Mouse (Mus musculus): ENCODE results near the gene Usp39.

Usp39 gene

DNA sequence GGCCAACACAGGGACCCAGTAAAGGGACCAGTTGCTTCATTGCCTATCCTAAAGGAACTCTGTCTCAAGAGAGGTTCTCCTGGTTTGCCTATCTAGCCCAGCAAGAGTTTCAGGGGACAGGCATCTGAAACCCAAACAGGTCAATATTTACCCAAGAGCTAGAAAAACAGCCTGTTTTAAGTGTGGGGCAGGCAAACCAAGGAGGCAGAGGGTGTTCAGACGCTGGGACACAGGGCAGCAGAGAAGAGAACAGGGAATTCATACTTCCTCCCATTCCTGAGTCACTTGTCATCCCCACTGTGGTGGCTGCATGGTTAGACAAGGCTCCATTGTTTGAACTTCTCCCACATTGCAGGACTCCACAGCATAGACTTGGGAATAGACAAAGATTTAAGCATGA lies 26.6 kb upstream of the Usp39 start:
- DNase-seq (ENCODE audit: low spot score in 2 of 2) = no peak

DNA sequence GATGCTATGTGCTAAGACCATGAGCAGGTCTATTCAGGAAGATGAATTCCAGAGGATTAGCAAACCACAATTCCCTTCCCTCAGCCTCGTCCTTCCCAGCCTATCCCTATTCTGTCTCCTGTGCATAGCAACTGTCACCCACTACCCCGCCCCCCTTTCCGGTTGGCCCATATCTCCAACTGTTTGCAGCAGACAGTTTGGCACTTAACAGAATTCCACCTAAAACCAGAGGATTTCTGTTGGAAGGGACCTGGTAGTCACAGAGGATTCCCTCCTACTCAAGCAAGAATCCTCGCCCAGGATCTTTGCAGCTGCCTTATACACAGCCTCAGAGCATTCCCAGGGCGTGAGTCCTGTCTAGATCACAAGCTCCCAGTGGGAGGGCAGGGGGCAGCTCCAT lies 26.2 kb upstream of the Usp39 start:
- no peak for DNase-seq (ENCODE audit: low spot score in 2 of 2)

DNA sequence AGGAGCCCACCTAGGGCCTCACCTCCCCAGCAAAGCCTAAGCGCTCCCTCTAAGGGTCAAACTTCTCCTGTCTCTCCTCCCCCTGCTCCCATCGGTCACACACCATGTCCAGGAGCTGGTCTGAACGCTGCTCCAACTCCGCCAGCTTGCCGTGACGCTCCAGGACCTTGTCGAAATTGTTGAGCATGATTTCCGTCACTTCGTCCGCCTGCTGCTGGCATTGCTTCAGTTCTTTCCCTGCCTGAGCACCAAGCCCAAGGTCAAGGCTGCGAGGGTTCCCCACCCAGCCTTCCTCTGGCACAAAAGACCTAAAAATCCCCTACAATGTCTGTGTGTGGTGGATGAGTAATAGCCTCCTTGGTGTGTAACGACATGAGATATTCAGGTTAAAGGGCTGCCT lies 25.1 kb upstream of the Usp39 start:
- DNase-seq (ENCODE audit: low spot score in 2 of 2) = no peak

DNA sequence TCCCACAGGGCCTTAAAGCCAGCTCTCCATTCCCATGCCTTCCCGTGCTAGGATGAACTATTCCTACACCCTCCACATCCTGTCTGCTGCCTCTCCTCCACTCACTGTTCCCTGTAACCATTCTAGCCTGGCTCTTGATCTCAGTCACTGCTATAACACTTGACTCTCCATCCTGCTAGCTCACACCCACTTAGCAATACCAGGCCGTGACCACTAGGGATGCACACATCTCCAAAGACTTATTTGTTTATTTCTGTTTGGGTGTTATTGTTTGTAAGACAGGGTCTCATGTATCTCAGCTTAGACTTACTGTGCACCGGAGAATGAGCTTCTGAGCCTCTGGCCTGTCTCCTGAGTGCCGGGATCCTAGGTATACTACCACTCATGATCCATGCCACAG lies 24.6 kb upstream of the Usp39 start:
- no peak for DNase-seq (ENCODE audit: low spot score in 2 of 2)

DNA sequence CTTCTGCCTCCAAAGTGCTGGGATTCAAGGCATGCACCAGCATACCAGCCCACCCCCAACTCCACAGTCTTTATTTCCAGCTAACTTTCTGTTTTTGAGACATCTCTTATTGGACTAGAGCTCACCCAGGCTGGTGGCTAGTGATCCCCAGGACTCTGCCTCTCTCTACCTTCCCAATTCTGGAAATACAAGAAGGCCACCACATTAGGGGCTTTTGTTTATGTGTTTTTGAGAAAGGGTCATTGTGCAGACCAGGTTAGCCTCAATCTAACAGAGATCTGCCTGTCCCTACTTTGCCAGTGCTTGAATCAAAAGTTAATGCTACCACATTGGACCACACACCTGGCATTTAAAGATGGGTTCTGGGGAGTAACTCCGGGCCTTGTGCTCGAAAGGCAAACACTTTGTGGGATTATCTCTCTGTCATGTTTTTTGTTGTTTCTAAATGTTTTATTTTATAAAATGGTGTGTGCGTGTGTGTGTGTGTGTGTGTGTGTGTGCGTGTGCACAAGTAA lies 22.5 kb upstream of the Usp39 start:
- DNase-seq (ENCODE audit: low spot score in 2 of 2) = no peak

DNA sequence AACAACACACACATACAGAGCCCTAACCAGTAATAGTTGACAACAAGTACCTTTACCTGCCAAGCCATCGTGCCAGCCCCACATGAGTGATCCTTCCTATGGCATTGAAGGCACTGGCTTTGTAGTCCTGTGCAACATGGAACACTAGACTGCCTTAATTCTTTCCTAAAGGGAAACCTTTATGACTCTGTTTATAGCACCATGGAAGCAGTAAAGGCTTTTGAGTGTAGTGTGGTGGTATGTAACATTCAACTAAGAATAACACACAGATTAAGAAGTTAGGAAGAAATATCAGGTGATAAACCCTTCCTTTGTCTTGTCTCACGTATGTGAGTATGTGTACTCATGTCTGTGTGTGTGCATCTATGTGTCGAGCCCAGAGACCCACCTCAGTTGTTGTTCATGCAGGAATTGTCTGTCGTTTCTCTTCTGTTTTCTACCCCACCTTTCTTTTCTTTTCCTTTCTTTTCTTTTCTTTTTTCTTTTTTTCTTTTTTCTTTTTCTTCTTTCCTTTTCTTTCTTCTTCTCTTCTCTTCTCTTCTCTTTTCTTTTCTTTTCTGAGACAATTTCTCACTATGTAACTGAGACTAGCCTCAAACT lies 22.0 kb upstream of the Usp39 start, which contains the start of gene Rnf181:
Gene Rnf181, minus strand, starts transcription at position 113 of the 600 bp plus-strand sequence.
- DNase-seq (ENCODE audit: low spot score in 2 of 2) = no peak

DNA sequence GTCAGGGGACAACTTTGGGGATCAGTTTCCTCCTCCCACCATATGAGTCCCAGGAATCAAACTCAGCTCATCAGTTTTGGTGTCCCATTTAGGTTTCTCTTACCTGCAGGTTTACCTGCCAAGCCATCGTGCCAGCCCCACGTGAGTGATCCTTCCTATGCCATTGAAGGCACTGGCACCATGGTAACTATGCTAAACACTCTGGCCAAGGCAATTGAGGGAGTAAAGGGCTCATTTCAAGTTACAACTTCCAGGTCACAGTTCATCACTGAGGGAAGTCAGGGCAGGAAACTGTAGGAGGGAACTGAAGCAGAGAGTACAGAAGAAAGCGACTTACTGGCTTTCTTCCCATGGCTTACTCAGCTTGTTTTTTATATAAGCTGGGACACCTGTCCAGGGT lies 21.3 kb upstream of the Usp39 start:
- DNase-seq (ENCODE audit: low spot score in 2 of 2) = no peak

DNA sequence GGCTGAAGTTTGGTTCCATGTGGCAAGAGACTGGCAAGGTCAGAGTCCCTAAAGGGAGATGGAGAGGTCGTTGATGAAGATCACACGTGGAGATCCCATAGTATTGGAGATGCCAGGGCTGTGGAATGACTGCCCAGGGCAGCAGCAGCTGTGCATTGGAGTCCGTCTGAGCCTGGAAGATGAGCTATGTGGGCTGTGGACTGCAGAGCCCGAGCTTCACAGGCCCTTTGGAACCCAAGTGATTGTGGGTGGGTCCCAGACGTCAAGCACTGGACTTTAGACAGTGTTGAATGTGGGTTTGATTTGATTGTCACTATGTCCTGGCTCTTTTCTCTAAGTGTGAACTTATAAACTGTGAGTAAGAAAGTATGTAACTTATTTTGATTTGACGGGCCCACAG lies 20.0 kb upstream of the Usp39 start:
- DNase-seq (ENCODE audit: low spot score in 2 of 2) = no peak

DNA sequence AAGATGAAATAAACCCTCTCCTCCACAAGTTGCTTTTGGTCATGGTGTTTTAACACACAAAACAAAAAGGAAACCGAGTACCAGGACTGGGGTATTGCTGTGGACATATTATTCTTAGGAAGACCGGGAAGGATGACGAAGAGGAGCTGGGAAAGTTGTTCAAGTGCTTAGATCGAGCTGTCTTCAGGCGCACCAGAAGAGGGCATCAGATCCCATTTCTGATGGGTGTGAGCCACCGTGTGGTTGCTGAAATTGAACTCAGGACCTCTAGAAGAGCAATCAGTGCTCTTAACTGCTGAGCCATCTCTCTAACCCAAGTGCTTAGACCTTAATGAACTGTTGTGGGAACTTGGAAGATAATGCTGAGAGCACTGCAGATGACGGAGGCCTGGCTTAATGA lies 19.0 kb upstream of the Usp39 start:
- no peak for DNase-seq (ENCODE audit: low spot score in 2 of 2)

DNA sequence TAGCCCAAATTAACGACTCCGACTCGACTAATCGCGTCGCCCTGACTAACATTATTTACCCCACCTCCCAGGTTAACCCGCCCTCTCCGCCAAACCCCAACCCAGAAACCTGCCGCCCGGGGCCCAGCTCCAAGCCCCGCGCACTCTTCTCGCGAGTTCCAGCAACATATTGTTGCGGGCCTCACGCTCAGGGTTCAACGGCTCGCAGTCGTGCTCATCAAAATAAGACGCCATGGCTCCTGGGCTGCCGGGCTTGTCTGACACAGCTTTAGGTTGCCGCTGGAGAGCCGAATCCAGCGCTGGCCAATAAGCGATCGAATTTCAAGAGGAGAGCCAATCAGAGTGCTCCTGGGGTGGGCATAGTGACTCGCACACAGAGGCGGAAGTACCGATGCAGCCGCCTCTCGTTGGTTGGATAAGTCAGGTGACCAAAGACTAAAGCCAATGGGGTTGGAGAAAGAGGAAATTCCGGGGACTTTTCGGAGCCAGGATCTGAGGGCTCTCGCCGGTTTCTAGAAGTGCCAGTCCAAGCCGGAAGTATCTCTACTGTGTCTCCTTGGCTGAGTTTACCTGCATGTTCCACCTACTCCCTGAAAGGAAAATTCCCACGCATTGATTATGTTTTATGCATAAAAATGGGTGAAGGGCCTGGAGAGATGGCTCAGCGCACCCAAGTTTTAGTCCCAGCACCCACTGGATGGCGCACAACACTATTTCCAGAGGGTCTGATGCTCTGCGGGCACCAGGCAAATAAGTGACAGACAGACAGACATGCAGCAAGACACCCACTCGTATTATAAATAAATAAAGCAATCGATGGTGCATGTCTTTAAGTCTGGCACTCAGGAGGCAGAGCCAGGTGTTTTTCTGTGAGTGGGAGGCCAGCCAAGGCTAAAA lies 17.4 kb upstream of the Usp39 start:
- DNase-seq (ENCODE audit: low spot score in 2 of 2) = peak; percentile 89 to 93

DNA sequence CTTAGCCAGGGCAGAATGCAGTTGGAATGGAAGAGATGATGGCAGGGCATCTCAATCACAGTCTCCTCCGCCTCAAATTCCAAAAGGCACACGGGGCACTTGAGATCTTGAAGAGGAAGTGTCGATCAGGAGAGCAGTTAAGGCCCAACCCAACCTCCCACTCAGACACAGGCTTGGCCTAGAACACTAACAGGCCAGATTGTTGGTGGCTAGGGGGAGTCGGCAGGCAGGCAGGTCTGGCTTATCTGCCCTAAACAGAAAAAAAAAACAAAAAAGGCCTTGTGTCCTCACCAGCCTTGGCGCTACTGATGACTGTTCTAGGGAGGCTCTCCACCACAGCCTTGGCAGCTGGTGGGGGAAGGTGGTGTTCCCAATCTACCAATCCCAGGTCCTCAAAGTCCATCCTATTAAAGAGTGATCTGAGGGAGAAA lies 16.2 kb upstream of the Usp39 start:
- DNase-seq (ENCODE audit: low spot score in 2 of 2) = no peak

DNA sequence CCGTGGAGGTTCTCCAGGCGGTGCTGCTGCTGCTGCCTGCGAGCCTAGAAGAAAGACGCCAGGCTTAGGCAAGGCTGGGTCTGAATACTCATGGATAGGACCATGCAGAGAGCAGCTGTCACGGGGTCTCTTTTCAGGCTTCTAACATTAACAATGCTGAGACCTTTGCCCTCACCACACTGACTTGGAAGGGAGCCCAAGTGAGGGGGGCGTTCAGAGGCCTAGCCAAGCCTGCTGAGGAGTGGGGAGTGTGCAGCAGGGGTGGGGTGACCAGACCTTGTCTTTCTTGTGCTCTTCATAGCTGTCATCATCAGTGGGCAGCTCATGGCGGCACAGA lies 15.6 kb upstream of the Usp39 start:
- no peak for DNase-seq (ENCODE audit: low spot score in 2 of 2)

DNA sequence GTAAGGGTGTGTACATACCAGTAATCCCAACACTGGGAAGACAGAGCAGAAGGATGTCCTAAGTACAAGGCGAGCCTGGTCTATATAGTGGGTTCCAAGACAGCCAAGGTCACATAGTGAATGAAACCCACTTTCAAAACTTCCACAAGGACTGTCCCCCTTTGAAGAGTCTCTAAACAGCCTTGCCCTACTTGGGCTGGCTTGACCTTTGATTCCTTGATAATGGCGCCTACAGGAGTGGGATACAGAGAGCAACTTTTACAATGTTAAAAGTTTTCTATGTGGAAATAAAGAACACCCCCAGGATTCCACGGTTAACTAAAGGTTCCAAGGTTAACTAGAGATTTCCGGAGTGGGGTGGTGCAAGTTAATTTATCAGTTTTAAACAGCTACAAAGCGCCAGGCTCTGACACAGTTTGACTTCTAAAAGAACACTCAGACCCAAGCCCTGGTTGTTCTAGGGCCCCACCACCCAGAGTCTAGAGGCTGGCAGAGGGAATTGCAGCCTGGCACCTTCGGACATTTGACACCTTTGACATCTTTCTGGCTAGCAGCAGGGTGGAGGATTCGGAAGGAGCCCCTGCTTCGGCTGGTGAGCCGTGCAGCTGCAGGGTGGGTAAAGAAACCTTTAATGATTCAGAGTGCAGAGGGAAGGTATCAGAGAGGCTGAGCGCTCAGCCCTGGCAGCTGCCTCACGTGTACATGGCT lies 15.1 kb upstream of the Usp39 start:
- no peak for DNase-seq (ENCODE audit: low spot score in 2 of 2)

DNA sequence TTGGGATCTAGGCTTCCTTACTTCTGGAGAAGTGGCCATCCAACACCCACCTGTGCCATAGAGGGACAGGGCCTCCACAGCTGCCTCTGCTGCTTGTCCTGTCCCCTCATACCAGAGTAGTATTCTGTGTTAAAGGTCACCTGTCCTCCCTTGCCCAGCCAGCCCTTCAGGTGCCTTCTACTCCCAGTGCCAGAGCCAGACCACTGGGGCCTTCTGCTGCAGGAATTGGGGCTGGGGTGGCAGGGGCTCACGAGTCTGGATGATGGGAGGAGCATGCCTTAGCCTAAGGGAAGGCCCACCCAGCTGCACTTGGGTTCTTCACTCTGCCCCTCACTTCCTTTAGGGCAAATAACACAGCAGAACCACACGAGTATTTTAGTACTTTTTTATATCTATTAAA lies 14.4 kb upstream of the Usp39 start:
- no peak for DNase-seq (ENCODE audit: low spot score in 2 of 2)

DNA sequence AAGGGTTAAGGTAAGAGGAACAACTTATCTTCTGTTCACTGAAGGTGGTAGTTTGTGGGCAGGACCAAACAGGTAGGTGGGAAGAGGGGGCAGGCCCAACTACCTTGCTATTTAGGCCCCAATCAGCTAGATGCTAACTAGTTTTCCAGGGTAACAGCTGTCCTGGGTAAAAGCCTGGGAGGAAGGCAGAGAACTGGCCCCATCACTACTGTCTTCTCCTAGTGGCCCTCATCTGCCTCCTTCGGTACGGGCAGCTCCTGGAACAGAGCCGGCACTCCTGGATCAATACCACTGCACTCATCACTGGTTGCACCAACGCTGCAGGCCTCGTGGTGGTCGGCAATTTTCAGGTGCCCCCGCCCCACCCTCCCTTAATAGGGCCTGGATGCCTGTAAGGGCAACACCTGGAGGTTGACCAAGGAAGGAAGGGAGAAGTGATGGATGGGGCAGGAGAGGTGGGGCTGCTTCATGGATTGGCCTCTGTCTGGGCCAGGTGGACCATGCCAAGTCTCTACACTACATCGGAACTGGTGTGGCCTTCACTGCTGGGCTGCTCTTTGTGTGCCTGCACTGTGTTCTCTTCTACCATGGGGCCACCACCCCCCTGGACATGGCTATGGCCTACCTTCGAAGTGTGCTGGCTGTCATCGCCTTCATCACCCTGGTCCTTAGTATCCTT lies 13.2 kb upstream of the Usp39 start:
- no peak for DNase-seq (ENCODE audit: low spot score in 2 of 2)

DNA sequence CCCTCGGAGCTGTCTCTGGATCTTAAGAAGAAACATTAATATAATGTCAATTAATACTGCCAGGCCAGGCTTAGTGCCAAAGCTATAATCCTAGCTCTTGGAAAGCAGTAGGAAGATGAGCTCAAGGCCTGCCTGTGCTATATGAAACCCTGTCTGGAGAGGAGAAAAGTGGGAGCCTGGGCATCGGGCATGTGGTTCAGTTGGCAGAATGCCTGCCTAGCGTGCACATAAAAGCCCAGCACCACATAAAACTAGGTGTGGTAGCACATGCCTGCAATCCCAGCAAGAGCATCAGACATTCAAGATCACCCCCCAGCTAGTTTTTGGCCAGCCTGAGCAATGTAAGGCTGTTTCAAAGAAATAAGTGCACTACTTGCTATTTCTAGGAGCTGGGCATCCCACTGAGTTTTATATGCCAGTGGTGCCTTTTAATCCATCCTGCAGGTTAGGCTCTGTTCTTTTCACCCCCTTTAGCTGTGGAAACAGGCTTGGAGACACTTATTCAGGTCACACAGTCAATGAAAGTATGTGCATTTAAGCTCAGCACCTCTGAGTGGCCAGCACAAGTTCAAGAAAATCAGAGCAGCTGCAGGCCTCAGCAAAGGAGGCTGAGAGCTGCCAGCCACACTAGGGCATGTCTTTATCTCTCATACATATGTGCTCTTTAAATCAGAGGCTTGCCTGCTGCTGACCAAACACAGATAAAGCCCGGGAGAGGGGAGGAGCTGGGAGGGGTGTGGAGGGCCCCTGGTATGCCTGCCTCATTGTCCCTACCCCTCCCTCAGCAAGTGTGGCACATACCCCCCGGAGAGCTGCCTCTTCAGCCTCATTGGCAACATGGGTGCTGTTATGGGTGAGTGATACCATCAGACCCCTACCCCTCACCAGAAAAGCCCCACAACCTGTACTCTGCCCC lies 12.4 kb upstream of the Usp39 start:
- no peak for DNase-seq (ENCODE audit: low spot score in 2 of 2)

DNA sequence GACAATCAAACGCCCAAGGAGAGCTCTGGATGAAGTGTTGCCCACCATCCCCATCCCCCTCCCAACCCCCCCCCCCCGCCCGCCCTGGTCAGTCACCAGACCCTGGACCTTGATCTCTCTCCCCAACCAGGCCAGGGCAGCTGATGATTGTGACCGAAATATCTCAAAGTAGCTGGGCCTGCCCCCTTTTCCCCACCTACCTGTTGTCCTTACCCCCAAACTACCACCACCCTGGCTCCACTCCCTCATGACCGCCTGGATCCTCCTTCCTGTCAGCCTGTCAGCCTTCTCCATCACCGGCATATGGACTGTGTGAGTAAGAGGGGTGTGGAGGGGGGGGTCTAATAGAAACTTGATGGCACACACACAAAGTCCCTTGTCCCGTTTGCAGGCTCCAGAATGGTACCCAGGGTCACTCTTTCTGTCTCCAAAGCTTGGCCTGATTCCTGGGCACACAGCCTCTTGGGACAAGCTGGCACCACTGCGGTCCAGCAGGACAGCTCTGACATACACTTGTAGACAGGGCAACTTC lies 11.1 kb upstream of the Usp39 start:
- no peak for DNase-seq (ENCODE audit: low spot score in 2 of 2)

DNA sequence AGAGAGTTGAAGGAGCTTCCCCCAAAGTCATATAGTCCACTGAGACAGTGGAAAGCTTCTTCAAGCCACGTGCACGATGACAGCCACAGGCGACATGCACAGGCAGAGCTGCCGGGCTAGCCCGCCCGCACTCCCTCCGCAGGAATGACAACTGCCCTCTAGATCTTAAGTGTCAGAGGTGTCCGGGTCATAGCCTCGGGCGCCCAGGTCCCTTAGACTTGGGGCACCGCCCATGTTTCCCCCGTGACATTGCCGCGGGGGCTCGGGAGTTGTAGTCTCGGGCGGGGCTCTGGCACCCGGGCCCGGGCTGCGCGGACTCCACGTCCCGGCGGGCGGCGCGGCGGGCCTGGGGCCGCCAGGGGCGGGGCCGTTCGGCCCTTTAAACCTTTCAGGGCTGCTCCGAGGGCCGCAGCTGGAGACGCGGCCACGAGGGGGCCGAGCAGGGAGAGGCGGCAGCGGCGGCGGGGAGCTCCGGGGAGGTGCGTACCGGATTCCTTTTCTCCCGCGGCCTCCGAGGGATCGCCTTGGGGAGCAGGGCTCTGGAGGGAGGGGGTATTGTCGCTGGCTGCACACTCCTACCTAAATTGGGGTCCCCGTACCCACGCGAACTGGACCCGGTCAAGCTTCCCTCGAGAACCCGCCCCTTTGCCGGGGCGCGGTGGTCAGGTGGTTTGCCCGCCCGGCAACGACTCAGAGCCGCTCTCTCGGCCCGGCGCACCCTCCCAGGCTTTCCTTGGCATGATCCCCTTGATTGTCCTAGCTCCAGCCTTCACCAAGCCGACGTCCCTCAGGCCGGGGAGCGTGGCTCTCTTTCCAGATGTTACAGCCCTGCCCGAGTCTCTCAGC lies 10.3 kb upstream of the Usp39 start, which contains the start of gene Tmem150a:
Gene Tmem150a, plus strand, starts transcription at position 382 of the 846 bp plus-strand sequence.
- DNase-seq (ENCODE audit: low spot score in 2 of 2) = peak; percentile 52 to 61

DNA sequence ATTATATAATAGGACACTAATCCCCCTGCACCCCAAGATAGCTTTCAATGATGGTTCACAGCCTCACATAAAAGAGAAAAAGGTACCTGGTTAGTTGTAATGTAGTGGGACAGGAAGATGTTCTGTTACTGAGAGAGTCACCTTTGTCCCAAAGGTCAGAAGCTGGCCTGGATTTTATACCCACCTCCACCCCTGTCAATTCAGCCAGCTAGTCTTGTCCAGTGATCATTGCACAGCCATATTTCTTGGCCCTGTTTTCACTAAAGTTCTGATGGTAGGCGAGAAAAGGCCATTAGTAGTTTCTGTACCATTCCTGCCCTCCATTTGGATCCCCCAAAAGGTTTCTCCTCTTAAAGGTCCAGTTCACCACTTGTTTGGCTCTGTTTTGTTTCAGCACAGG lies 9.0 kb upstream of the Usp39 start:
- DNase-seq (ENCODE audit: low spot score in 2 of 2) = no peak

Measured in frontal cortex, postnatal 25 days (tissue).